Mouse (Mus musculus): ENCODE results near the gene 1700057G04Rik. TPM values are rescaled to one million over a fixed set of nuclear protein-coding genes. Genes with fewer than 3 reads are reported as not detected.
"Not testable (repeated sequence)": the region's sequence is repeated elsewhere in the genome, so short reads cannot be mapped to it uniquely, and the experiment has no call there.

The 1700057G04Rik gene
- polyA plus RNA-seq, 1 experiment from 2014 or later = not detected

DNA sequence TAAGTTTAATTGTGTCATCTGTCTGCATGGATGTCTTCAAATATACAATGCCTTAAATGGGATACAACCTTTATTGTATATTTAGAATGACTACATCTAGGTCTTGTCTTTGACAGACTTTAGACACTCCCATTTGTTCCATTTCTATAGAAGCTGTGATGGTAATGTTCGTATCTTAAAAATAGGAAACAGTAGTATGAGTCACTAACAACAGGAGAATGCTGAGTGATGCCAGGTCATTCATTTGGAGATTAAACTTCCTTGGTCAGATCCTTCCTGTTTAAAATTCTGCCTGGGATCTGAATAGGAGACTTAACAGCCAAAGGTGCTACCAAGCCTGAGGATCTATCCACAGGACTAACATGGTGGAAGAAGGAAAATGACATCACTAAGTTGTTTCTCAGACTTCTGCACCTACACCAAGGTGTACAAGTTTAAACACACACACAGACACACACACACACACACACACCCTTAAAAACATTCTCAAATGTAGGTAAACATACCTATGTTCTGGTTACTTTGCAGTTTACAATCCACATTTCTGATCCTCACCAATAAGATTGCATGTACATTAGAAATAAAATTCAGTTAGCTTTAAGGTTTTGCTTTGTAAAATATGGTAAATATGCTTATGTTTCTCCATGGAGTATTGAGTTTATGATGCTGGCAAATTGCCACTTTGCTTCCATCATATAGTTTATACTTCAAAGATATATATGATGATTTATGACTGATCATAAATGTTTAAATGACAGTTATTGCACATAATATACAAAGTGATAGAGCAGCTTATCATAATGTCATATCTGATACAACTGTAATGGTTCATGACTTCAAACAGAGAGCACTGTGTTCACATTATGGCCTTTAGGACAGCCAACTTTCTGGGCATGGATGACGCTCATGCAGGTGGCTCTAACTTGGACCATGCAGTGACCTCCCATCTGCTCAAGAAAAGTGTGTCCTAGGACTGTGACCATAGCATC lies 15.3 kb upstream of the 1700057G04Rik start:
- H3K9ac ChIP-seq (ENCODE audit: low read depth, low read length) = no peak overlapping the region
- 67% methylated on average over 2 of the region's 2 CpGs for WGBS
- ATAC-seq = peak; percentile 95
- no peaks in the 10 kb centered on the region for H3K36me3 ChIP-seq (ENCODE audit: control insufficient read depth, insufficient read depth, low read length)
- no peaks in the 10 kb centered on the region for H3K27me3 ChIP-seq (replicated peaks; ENCODE audit: control insufficient read depth, insufficient read depth, low read length)
- H3K4me3 ChIP-seq (ENCODE audit: low read length) = no peak overlapping the region
- H3K9me3 ChIP-seq (ENCODE audit: control insufficient read depth, low read length) = no peaks in the 10 kb centered on the region
- no peak overlapping the region for H3K27ac ChIP-seq (ENCODE audit: low read length)
- no peak overlapping the region for H3K4me2 ChIP-seq (ENCODE audit: low read depth, low read length)
- H3K4me1 ChIP-seq (ENCODE audit: control insufficient read depth, insufficient read depth, low read length) = no peaks in the 10 kb centered on the region

DNA sequence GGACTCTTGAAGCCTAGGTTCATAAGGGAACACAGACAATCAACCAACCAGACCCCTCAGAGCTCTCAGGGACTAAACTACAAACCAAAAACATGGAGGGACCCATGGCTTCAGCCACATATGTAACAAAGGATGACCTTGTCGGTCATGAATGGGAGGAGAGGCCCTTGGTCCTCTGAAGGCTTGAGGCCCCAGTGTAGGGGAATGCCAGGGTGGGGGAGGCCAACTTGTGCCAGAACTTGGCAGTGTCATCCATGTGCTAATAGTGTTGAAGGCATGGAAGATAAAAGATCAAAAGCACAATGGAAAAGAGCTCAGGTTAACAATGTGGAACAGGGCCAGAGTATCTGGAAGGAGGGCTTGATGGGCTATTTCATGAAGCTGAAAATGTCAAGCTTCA lies 10.9 kb upstream of the 1700057G04Rik start:
- no peak overlapping the region for H3K27ac ChIP-seq (ENCODE audit: low read length)
- H3K4me1 ChIP-seq (ENCODE audit: control insufficient read depth, insufficient read depth, low read length) = no peaks in the 10 kb centered on the region
- no peak overlapping the region for H3K9ac ChIP-seq (ENCODE audit: low read depth, low read length)
- 86% methylated on average over 1 of the region's 1 CpGs for WGBS
- no peaks in the 10 kb centered on the region for H3K27me3 ChIP-seq (replicated peaks; ENCODE audit: control insufficient read depth, insufficient read depth, low read length)
- no peak overlapping the region for H3K4me2 ChIP-seq (ENCODE audit: low read depth, low read length)
- no peaks in the 10 kb centered on the region for H3K9me3 ChIP-seq (ENCODE audit: control insufficient read depth, low read length)
- no peaks in the 10 kb centered on the region for H3K36me3 ChIP-seq (ENCODE audit: control insufficient read depth, insufficient read depth, low read length)
- ATAC-seq = no peak
- no peak overlapping the region for H3K4me3 ChIP-seq (ENCODE audit: low read length)

DNA sequence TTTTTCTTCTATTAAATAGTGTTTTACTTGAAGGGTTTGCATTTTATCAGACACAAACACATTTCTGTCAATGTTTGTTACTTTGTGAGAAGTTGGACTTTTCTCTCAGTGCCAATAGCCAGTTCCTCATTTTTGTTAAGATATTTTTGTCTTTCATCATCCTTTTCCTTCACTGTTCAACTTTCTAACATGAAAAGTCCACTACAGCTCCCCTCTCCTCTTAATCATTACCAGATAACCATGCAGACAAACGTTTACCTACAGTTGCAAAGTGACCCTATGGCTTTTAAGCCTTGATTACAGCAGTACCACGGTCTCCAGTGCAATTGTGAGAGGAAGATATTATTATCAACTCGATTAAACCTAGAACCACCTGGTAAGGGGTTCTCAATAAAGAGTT lies 8.0 kb upstream of the 1700057G04Rik start:
- WGBS = 46% methylated on average over 3 of the region's 3 CpGs
- no peaks in the 10 kb centered on the region for H3K36me3 ChIP-seq (ENCODE audit: control insufficient read depth, insufficient read depth, low read length)
- ATAC-seq = no peak
- H3K9ac ChIP-seq (ENCODE audit: low read depth, low read length) = no peak overlapping the region
- H3K4me3 ChIP-seq (ENCODE audit: low read length) = no peak overlapping the region
- H3K4me1 ChIP-seq (ENCODE audit: control insufficient read depth, insufficient read depth, low read length) = 0 out of 2 replicates have a peak, but pooled peaks cover 2% of the 10 kb centered on the region
- H3K4me2 ChIP-seq (ENCODE audit: low read depth, low read length) = no peak overlapping the region
- no peaks in the 10 kb centered on the region for H3K27me3 ChIP-seq (replicated peaks; ENCODE audit: control insufficient read depth, insufficient read depth, low read length)
- no peaks in the 10 kb centered on the region for H3K9me3 ChIP-seq (ENCODE audit: control insufficient read depth, low read length)
- H3K27ac ChIP-seq (ENCODE audit: low read length) = no peak overlapping the region

DNA sequence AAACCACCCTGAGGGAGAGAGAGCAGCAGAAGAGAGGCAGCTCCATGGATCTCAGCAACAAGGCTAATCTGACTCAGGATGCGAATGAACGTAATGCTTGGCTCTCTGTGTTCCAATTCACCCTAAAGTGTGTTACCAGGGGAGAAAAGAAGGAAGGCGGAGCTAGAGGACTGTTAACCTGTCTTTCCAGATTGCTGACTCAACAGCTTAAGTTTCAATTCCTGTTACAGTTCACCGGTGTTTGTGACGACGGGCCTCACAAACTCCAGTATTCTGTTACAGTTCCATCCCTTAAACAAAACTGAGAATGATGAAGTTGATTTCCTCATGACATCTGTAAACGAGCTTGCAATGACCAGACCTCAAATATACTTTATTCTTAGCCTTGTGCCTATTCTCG lies 4.1 kb upstream of the 1700057G04Rik start:
- H3K4me3 ChIP-seq (ENCODE audit: low read length) = no peak overlapping the region
- H3K9me3 ChIP-seq (ENCODE audit: control insufficient read depth, low read length) = no peaks in the 10 kb centered on the region
- ATAC-seq = peak; percentile 48
- WGBS = 69% methylated on average over 8 of the region's 8 CpGs
- H3K4me1 ChIP-seq (ENCODE audit: control insufficient read depth, insufficient read depth, low read length) = 0 out of 2 replicates have a peak, but pooled peaks cover 2% of the 10 kb centered on the region
- H3K36me3 ChIP-seq (ENCODE audit: control insufficient read depth, insufficient read depth, low read length) = no peaks in the 10 kb centered on the region
- H3K9ac ChIP-seq (ENCODE audit: low read depth, low read length) = no peak overlapping the region
- no peak overlapping the region for H3K27ac ChIP-seq (ENCODE audit: low read length)
- H3K27me3 ChIP-seq (replicated peaks; ENCODE audit: control insufficient read depth, insufficient read depth, low read length) = no peaks in the 10 kb centered on the region
- H3K4me2 ChIP-seq (ENCODE audit: low read depth, low read length) = no peak overlapping the region

DNA sequence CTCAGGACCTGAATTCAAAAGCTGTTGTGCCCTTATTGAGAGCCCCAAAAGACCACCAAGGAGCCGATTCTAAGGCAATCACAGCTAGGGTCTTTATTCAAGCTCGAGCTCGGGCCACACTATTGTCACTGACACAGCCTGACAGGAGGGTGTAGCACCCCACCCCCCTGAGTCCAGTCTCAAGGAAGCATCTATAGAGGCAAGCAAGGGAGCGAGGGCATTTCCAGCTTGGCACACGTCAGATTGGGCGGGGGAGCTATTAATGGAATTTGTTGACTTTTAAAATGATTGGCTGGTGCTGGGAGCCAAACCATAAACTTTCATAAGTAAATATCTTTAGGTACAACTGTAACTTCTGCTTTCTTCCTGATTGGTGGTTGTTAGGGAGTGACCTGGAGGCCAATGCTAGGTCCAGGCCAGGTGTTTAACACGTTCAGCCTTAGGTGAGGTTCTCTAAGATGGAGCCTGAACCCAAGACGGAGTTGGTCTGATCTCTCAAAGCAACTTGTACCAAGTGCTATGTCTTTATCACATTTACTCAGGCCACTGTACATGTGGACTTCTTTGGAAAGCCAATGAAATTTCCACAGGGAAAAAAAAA lies 3.5 kb upstream of the 1700057G04Rik start:
- no peak overlapping the region for H3K27ac ChIP-seq (ENCODE audit: low read length)
- 0 out of 2 replicates have a peak, but pooled peaks cover 2% of the 10 kb centered on the region for H3K4me1 ChIP-seq (ENCODE audit: control insufficient read depth, insufficient read depth, low read length)
- WGBS = 75% methylated on average over 8 of the region's 8 CpGs
- no peaks in the 10 kb centered on the region for H3K36me3 ChIP-seq (ENCODE audit: control insufficient read depth, insufficient read depth, low read length)
- H3K9ac ChIP-seq (ENCODE audit: low read depth, low read length) = no peak overlapping the region
- no peaks in the 10 kb centered on the region for H3K9me3 ChIP-seq (ENCODE audit: control insufficient read depth, low read length)
- no peak overlapping the region for H3K4me2 ChIP-seq (ENCODE audit: low read depth, low read length)
- peak; percentile 75 for ATAC-seq
- no peak overlapping the region for H3K4me3 ChIP-seq (ENCODE audit: low read length)
- H3K27me3 ChIP-seq (replicated peaks; ENCODE audit: control insufficient read depth, insufficient read depth, low read length) = no peaks in the 10 kb centered on the region

DNA sequence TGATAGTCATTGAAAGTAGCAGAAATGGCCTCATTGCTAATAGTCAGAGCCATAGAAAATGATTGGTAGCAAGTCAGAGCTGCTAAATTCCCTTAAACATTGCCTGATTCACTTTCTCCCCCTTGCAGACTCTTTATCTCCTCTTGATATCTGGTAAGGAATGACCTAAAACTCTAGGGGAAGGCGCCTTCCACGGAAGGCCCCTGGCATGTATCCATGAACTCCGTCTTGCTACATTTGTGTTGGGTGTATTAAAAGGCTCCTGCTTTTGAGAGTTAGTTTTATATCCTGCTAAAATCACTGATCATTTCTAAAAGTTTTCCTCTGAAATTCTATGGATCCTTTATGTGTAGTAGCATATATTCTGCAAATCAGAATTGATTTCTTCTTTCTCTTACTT lies 7.6 kb downstream of the 1700057G04Rik start:
- no peak overlapping the region for H3K4me2 ChIP-seq (ENCODE audit: low read depth, low read length)
- no peaks in the 10 kb centered on the region for H3K4me1 ChIP-seq (ENCODE audit: control insufficient read depth, insufficient read depth, low read length)
- ATAC-seq = no peak
- H3K27me3 ChIP-seq (replicated peaks; ENCODE audit: control insufficient read depth, insufficient read depth, low read length) = no peaks in the 10 kb centered on the region
- WGBS = 78% methylated on average over 3 of the region's 3 CpGs
- H3K9me3 ChIP-seq (ENCODE audit: control insufficient read depth, low read length) = no peaks in the 10 kb centered on the region
- H3K4me3 ChIP-seq (ENCODE audit: low read length) = no peak overlapping the region
- H3K36me3 ChIP-seq (ENCODE audit: control insufficient read depth, insufficient read depth, low read length) = no peaks in the 10 kb centered on the region
- no peak overlapping the region for H3K27ac ChIP-seq (ENCODE audit: low read length)
- H3K9ac ChIP-seq (ENCODE audit: low read depth, low read length) = no peak overlapping the region

DNA sequence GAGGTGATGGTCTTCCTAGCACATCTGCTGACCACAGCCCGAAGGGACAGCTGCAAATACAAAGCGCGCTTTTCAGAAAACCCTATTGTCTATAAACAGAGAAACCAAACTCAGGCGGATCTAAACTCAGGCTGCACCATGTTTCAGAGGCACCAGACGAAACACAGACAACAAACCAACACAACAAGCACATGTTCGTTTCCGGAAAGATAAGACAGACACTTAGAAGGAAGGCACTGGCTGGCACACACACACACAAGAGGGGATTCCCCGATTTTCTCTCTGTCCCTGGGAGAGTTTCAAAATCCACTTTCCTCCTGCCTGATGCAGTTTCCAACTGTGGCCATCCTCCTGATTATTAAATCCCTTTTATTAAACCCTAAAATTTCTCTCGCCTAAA lies 16.8 kb downstream of the 1700057G04Rik start:
- not testable (repeated sequence) for H3K36me3 ChIP-seq (ENCODE audit: control insufficient read depth, insufficient read depth, low read length); ATAC-seq; H3K27me3 ChIP-seq (replicated peaks; ENCODE audit: control insufficient read depth, insufficient read depth, low read length); H3K4me3 ChIP-seq (ENCODE audit: low read length); H3K9me3 ChIP-seq (ENCODE audit: control insufficient read depth, low read length); H3K4me1 ChIP-seq (ENCODE audit: control insufficient read depth, insufficient read depth, low read length); H3K9ac ChIP-seq (ENCODE audit: low read depth, low read length); H3K27ac ChIP-seq (ENCODE audit: low read length); H3K4me2 ChIP-seq (ENCODE audit: low read depth, low read length)
- WGBS = 69% methylated on average over 9 of the region's 9 CpGs

DNA sequence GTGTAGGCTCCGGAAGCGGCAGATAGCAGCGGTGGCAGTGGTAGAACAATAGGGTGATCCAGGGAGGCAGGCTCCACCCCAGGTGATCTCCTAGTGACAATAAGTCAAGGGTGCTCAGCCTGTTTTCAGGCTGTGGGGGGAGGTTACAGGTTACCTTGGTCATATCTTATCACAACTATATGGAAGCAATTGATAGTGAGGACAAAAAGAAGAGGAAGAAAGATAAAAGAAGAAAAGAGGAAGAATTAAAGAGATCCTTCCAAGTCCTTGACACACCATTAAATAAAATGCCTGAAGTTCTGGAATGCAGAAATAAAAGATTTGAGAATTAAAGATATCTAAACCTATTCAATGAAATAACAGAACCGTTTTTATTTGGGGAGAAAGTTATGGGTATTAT lies 17.6 kb downstream of the 1700057G04Rik start:
- 85% methylated on average over 4 of the region's 4 CpGs for WGBS
- H3K4me1 ChIP-seq (ENCODE audit: control insufficient read depth, insufficient read depth, low read length) = no peaks in the 10 kb centered on the region
- no peak overlapping the region for H3K4me3 ChIP-seq (ENCODE audit: low read length)

DNA sequence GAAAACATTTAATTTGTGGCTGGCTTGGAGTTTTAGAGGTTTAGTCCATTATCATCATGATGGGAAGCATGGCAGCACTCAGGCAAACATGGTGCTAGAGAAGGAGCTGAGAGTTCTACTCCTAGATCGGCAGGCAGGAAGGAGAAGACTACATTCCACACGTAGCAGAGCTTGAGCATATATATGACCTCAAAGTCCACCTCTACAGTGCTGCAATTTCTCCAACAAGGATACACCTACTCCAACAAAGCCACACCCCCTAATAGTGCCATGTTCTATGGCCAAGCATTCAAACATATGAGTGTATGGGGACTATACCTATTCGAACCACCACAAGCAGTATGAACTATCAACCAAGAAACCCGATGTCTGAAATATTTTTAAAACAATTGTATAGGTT lies 22.2 kb downstream of the 1700057G04Rik start:
- peak; percentile 82 for ATAC-seq
- WGBS = 80% methylated on average over 4 of the region's 4 CpGs

More for the DNA sequence above, 17.6 kb downstream of the 1700057G04Rik start:
- no peak for ATAC-seq
- Histone ChIP-seq H3K9me3 (ENCODE audit: control insufficient read depth, low read length) (no peaks in the 10 kb centered on the region), H3K9ac (ENCODE audit: low read depth, low read length) (no peak overlapping the region), H3K4me2 (ENCODE audit: low read depth, low read length) (no peak overlapping the region), H3K27ac (ENCODE audit: low read length) (no peak overlapping the region), H3K36me3 (ENCODE audit: control insufficient read depth, insufficient read depth, low read length) (no peaks in the 10 kb centered on the region), H3K27me3 (replicated peaks; ENCODE audit: control insufficient read depth, insufficient read depth, low read length) (no peaks in the 10 kb centered on the region)

More for the DNA sequence above, 22.2 kb downstream of the 1700057G04Rik start:
- H3K4me3 ChIP-seq (ENCODE audit: low read length) = no peak overlapping the region
- H3K4me2 ChIP-seq (ENCODE audit: low read depth, low read length) = no peak overlapping the region
- 0 out of 2 replicates have a peak, but pooled peaks cover under 1% of the 10 kb centered on the region for H3K4me1 ChIP-seq (ENCODE audit: control insufficient read depth, insufficient read depth, low read length)
- no peaks in the 10 kb centered on the region for H3K36me3 ChIP-seq (ENCODE audit: control insufficient read depth, insufficient read depth, low read length)
- H3K27ac ChIP-seq (ENCODE audit: low read length) = no peak overlapping the region
- H3K9ac ChIP-seq (ENCODE audit: low read depth, low read length) = no peak overlapping the region
- no peaks in the 10 kb centered on the region for H3K9me3 ChIP-seq (ENCODE audit: control insufficient read depth, low read length)
- H3K27me3 ChIP-seq (replicated peaks; ENCODE audit: control insufficient read depth, insufficient read depth, low read length) = no peaks in the 10 kb centered on the region
